Mouse (Mus musculus) embryo, embryonic 11.5 days (tissue): ENCODE data around the gene Tcf7l2.
A peak's percentile ranks its signal among the peaks of the same experiment; 100 is the strongest.

Source experiments
- DNase-seq: peaks from one replicate; pipeline ENCODE4 v3.0.0-alpha.2; 2012; ENCODE audit warnings: low read depth, low spot score

The Tcf7l2 gene

DNA sequence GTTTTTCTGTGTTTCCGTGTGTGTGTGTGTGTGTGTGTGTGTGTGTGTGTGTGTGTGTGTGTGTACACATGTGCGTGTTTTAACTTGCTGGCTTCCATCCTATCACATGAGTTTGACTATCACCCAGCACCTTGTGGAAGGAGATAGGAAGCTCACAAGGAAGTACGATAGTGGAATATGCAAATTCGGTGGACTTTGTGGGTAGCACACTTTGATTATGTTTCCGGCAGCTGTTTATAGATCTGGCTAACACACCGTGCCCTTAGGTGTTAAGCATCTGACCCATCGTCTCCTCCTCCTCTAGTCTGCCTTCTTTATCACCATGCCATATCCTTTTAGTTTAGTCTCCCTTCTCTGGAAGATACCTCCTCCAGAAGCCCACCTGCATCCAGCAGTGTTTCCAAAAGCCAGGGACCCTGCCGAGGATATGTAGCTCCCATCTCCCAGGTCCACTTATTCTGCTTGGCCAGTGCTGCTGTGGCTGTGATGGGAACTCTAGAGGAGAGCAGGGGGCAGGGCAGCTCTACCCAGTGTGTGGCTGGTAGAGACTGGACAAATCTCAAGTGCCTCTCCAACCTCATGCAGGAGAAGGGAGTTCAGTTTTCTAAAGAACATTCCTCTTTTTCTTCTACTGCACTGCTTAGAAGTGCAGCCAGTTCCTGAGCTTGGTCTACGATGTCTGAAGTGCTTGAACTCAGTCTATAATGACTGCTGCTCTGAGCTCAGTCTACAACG lies 118.6 kb downstream of the Tcf7l2 start:
- no peak for DNase-seq

DNA sequence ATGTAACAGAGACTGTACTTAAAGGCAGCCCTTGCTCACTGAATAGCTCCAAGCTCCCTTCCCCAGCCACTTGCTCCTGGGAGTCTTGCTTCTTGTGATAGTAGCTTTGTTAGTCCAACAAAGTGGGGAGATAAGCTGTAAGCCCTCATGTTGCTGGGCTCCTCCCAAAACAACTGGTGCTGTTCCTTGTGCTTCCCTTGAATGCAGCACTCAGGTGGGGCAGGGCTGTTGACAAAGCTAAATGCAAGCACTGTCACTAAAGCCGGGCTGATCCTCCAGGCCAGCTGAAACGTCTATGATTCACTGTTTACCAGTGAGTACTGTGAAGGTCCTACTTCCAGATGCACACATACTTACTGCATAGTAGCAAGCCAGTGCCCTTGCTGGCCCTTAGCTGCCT lies 120.1 kb downstream of the Tcf7l2 start:
- no peak for DNase-seq

DNA sequence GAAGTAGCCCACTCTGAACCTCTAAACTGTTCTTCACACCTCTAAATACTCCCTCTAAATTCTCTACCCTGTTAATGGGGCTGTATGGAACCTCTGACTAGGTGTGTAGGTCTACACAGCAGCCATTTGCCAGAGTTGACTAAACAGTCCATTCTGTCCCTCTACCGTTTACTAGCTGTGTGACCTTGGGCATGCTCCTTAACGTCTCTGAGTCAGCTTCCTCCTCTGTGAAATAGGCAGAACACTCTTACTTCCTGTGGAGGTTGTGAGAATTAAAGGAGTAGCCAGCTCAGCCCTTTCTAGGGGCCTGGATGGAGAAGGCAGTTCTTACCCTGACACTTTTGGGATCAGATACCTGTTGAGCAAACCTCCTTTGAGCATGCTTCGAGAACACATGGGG lies 120.9 kb downstream of the Tcf7l2 start:
- DNase-seq: no peak

DNA sequence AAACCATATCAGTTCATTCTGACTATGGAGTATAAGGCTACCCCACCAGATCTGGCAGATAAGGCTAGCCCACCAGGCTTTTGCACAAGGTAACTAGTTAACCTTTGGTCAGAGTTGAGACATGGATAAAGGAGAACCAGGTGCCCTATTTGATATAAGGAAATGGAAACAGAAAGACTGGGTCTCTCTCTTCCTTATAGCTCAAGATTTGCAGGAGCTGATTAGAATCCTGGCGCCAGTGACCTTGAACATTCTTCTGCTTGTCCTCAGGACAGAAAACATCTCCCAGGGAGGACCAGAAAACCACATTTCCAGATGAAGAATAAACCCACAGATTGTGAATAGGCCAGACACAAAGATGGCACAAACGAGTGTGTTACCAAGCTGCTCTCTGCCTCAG lies 123.4 kb downstream of the Tcf7l2 start:
- no peak for DNase-seq

DNA sequence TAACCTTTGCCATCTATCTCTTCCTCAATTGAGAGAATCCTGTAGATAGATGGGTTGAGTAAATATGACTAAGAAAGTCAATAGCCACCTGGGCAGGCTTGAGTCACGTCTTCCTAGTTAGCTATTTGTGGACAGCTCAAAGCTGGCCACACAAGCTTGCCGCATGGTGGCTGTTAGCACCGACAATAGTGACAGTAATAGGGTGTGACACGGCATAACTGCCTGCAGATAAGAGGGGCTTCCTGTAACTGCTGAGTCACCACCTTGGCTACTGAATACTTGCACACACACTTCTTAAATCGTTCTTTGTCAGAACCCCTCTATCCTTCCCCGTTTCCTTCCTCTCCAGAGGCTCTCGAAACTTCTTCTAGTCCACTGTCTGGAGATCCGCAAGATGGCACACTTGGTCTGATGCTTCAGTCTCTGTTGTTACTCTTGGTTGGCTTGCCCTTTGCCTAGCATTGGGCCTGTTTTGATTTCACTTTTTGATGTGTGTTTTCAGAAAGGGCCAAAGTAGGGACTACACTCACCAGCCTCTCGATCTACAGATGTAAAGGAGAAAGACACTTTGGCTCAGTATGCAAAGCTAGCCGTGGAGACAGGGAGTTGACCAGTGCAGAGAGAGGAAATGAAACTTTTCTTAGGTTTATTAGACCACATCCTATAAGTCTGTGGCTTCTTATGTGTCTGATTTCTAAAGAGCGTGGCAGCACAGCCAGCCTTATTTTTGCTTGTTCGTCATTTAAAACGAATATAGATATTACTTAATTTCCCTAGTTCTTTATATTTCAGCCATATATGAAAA lies 124.4 kb downstream of the Tcf7l2 start:
- DNase-seq: no peak

- DNase-seq: no peak
These were observed 125.6 kb downstream of the Tcf7l2 start for GRCm38 (mm10) chr19:55867255-55867654.

- no peak for DNase-seq
These were observed 126.3 kb downstream of the Tcf7l2 start for GRCm38 (mm10) chr19:55867905-55868304.

- DNase-seq: no peak
These were observed 127.0 kb downstream of the Tcf7l2 start for GRCm38 (mm10) chr19:55868597-55868996.

DNA sequence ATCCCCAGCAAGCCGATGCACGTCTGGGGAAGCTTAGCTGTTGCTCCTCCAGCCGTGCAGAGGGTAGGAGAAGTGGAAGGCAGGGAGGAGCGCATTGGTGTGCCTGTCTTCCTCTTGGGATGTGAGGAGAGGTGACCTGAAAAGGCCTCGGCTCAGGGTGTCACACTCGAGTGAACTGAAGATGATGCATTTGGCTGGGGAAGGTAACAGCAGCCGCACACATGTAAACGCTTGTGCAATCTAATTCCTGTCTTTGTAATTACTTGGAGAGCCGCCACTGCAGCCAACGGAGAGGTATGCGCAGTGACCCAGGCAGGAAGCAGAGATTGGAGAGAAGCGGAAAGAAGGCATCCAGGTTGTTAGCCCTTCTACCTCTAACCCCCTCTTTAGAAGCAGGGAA lies 129.2 kb downstream of the Tcf7l2 start:
- DNase-seq: no peak

DNA sequence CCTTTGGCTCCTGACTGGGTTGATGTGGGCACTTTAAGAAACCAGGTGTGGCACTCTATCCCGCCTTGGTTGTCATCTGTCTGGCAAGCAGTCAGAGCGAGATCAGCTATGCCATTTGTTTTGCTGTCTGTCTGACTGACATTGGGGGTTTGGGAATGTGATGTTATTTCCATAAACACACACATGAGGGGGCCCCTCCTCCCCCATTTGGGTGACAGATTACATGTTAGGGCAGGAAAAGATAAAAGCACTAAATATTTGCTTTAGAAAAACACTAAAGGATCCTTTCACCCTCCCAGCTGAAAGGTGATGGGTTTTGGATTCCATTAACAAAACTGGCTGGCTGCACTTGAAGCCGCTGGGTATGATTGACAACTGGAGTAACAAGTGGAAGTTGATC lies 129.9 kb downstream of the Tcf7l2 start:
- no peak for DNase-seq

DNA sequence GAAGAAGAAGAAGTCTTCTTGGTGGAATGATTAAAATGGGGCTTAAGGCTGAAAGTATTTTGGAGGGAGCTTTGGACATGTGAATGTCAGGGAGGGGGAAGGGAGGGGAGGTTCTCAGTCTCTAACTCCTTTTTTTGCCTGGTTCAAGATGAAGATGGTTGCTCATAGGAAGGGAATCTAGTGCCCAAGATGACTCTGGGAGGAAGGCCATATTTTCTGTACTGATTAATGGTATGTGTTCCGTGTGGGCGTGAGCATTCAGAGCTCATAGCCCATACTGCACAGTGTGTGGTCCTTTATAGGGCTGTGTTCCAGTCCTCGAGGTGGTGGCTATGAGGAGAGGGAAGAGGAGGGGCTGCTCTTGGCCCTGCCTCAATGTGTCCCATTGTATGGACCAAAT lies 131.6 kb downstream of the Tcf7l2 start:
- no peak for DNase-seq

GRCm38 (mm10) chr19:55876501-55876900 lies 134.9 kb downstream of the Tcf7l2 start:
- no peak for DNase-seq

DNA sequence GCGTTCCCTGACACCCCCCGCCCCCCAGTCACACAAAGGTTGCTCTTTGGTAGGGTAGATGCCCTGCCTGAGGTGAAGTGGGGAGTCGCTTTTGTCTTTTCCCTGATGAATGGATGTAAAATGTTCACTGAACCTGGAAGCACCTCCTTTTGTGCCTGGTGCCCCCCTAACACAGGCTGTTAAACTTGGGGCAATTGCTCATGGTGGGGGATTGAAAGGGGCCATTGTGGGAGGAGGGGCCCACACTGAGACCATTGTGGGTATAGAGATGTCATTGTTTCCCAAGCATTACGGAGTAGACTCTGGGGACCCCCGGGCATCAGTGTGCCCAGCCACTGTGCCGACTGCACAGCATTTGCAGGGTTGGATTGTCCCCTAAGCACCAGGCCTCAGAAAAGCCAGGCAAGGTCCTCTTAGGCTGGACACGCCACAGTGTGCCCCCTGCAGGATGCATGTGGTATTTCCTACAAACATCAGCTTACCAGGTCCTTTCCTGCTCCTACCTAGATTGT lies 135.8 kb downstream of the Tcf7l2 start:
- peak; percentile 59 for DNase-seq

DNA sequence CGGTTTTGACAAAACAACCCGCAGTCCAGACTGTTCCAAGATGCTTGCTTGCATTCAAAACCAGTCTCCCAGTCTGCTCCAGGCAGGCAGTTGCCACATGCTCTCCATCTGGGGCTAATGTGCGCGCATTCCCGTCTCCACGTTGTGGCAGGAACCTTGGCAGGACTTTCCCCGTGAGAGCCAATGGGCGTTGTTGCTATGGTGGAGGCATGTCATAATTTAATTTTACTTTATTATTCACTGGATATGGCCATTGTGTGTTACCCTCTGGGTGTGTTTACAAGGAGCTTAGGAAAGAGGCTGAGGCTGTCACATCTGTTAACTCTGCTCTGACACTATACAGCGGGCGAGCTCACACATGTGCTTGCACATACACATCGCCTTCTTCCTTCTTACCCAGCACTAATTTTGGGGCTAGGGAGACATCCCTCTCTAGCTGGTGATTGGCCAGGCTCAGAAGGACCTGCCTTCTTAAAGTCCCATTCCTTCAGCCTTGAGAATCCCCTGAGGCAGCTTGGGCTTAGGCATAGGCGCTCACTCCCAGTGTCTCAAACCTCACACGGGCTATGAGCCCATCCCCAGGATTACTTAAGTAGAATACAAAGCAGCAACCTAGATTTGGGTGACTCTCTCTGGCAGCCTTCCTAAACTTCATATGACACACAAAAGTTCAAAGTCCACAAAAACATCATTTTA lies 139.2 kb downstream of the Tcf7l2 start:
- DNase-seq: no peak

- no peak for DNase-seq
These were observed 144.9 kb downstream of the Tcf7l2 start for GRCm38 (mm10) chr19:55886536-55886935.

- DNase-seq: no peak
These were observed 150.1 kb downstream of the Tcf7l2 start for GRCm38 (mm10) chr19:55891692-55892183.

DNA sequence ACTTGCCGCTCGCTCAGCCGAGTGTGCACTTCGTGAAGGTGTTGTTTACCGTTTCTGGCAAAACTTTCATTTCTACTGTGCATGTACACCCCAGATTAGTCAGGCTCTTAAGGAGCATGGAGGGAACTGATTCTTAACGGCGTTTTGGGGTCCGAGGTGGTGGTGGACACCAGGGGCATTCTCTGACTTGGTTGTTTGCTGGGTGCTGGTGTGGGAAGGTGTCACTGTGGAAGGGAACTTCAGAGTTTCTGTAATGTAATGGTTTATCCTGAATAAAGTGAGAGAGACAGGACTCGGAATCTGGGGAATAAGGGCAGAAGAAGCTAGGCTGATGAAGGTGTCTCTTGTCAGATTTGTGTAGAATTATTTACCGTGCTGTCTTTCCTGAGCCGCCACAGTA lies 151.9 kb downstream of the Tcf7l2 start:
- no peak for DNase-seq

- no peak for DNase-seq
These were observed 152.8 kb downstream of the Tcf7l2 start for GRCm38 (mm10) chr19:55894396-55894795.

GRCm38 (mm10) chr19:55895317-55895716 lies 153.7 kb downstream of the Tcf7l2 start:
- peak; percentile 51 for DNase-seq

DNA sequence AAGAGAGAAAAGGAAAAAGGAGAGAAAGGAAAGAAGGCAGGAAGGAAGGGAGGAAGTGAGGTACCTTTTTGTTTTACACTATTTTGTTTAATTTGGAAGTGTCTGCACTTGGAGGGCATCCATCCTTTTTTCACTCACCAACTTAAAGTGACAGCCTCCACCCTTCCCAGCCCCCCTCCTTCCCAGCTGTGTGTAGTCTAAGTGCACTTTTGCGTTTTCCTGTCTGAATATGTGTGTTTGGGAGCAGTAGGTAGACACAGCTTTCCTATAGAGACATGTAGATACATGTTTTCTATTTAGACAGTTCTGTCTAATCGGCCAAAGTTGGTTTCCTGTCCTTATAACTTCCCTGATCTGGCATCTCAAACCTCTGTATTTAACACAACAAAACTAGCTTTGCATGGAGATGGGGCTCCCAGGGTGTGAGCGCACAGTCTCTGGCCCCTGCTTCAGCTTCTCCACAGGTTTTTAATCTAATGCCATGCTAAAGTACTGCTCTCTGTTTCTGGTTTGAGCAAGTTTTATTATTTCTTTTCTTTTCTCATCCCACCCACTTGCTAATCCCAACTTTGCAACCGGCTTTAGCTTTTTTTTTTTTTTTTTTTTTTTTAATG lies 154.3 kb downstream of the Tcf7l2 start:
- no peak for DNase-seq

- no peak for DNase-seq
These were observed 155.0 kb downstream of the Tcf7l2 start for GRCm38 (mm10) chr19:55896629-55897028.
